Mouse (Mus musculus) effector memory CD4-positive, alpha-beta T cell, adult 7 months (primary cell): ENCODE results near the gene Tas2r129. TPM values are rescaled to one million over a fixed set of nuclear protein-coding genes. Genes with fewer than 3 reads are reported as not detected.

ENCODE experiments used
- polyA plus RNA-seq: library from polyadenylated mRNA; unstranded; fragments of 100-300 nt; shearing (Covaris generic); gene quantifications from one replicate; pipeline ENCODE4 v1.2.1, GENCODE M21; 2017

Tas2r129 gene
- not detected for polyA plus RNA-seq

DNA sequence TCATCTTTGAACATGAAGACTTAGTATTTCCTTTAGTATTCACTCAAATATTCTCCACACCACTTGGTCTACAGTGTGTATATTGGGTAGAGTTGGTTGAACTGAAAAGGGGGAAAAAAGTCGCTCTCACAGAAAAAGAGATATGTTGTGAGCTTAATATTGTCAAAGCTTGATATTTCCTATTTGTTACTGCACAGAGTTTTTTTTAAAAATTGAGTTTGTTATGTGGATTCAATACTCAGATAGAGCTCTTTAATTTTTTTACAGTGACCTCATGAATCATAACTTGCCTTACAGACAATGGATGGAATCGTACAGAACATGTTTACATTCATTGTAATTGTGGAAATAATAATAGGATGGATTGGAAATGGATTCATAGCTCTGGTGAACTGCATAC, at the start of gene Tas2r129:
Gene Tas2r129, plus strand, starts transcription at position 301 of the 400 bp plus-strand sequence.

DNA sequence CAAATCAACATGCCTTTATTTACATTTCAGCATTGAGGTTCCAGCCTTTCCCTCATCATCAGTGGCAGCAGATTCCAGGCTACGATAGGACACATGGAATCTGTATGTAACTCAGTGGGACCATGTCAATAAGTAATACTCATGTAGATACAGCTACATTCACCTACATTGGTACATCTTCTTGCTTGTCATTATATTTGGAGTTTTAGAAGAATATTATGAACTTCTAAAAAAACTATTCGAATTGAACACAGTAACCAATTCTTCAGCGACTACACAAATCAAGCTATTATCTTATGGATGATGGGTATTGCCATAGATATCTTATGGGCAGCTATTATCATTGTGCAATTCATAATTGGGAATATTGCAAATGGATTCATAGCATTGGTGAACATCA, 41.6 kb upstream of the Tas2r129 start, which contains the start of gene Tas2r125:
Gene Tas2r125, plus strand, starts transcription at position 301 of the 400 bp plus-strand sequence.

DNA sequence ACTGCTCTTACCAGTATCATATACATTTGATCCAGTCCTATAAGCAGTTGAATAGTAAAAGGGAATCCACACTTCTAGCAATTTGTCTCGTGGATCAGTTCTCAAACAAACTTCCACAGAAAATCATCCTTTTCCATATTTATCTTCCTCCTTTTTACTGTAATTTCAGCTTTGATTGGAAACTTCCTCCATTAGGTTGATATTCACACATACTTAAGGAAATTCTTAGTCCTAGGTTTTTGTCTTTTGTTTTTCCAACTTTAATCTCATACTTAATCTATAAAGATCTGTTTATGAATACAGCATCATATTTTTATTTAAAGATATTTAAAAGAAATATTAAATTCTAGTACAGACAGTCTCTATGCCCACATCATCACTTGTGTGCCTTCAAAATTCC, 6.9 kb downstream of the Tas2r129 start, which contains the start of gene Tas2r131:
Gene Tas2r131, minus strand, starts transcription at position 101 of the 400 bp plus-strand sequence.

DNA sequence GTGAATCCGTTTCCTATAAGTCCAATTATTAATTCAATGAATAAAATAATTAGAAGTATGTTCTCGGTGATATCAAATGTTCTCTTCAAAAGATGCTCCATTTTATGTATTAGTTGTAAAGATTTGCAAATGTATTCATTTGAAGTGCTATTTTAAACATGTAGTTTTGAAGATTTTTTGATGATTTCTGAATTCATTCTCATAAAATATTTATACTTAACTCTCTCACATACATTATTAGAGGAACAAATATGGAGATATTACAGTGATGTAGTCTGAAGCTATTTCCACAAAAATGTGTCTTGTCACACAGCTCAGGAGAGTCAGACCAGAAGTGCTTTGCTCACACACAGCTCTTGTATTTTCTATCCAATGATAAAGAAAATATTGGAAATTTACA, 30.0 kb downstream of the Tas2r129 start, which contains the start of gene Tas2r109:
Gene Tas2r109, minus strand, starts transcription at position 101 of the 400 bp plus-strand sequence.

Other genes with a start within 250 kb of the Tas2r129 start
- not detected for gene Tas2r122, start 239.2 kb upstream of the Tas2r129 start, polyA plus RNA-seq
- not detected for gene Tas2r115, start 213.1 kb upstream of the Tas2r129 start, polyA plus RNA-seq
- gene Tas2r124, start 196.4 kb upstream of the Tas2r129 start, polyA plus RNA-seq = not detected
- not detected for gene Tas2r102, start 189.0 kb upstream of the Tas2r129 start, polyA plus RNA-seq
- not detected for gene Tas2r136, start 172.9 kb upstream of the Tas2r129 start, polyA plus RNA-seq
- gene Tas2r117, start 148.3 kb upstream of the Tas2r129 start, polyA plus RNA-seq = not detected
- not detected for gene Tas2r123, start 104.0 kb upstream of the Tas2r129 start, polyA plus RNA-seq
- not detected for gene Tas2r116, start 95.7 kb upstream of the Tas2r129 start, polyA plus RNA-seq
- gene Tas2r110, start 83.1 kb upstream of the Tas2r129 start, polyA plus RNA-seq = not detected
- gene Tas2r113, start 58.1 kb upstream of the Tas2r129 start, polyA plus RNA-seq = not detected
- not detected for gene Tas2r125, start 41.5 kb upstream of the Tas2r129 start, polyA plus RNA-seq
- not detected for gene Tas2r131, start 6.8 kb downstream of the Tas2r129 start, polyA plus RNA-seq
- not detected for gene Tas2r109, start 29.9 kb downstream of the Tas2r129 start, polyA plus RNA-seq
- 0.55 TPM for gene Tas2r103, start 86.0 kb downstream of the Tas2r129 start, polyA plus RNA-seq
- not detected for gene Tas2r140, start 104.7 kb downstream of the Tas2r129 start, polyA plus RNA-seq
- gene Smim10l1, start 153.8 kb downstream of the Tas2r129 start, polyA plus RNA-seq = 32.5 TPM